Mouse (Mus musculus): Measurements from ENCODE around the gene Zfhx3. TPM values are rescaled to one million over a fixed set of nuclear protein-coding genes. Genes with fewer than 3 reads are reported as not detected.

Zfhx3 gene
- total and polyA plus RNA-seq, 3 experiments = 0.23 to 2.5 TPM; not detected in 1

- H3K4me3 ChIP-seq (ENCODE audit: control insufficient read depth in 1 of 2, insufficient read depth in 1 of 2, low read depth in 2 of 2, low read length in 2 of 2) = no peak overlapping the region
- no peak overlapping the region for H3K9ac ChIP-seq (ENCODE audit: control insufficient read depth, low read depth, low read length, poor library complexity, severe bottlenecking)
- H3K27me3 ChIP-seq (ENCODE audit: control insufficient read depth in 1 of 2, insufficient read depth in 2 of 2, low read length in 2 of 2) = no peaks in the 10 kb centered on the region
- no peak overlapping the region for H3K27ac ChIP-seq (ENCODE audit: control insufficient read depth, low read depth, low read length)
- H3K36me3 ChIP-seq (ENCODE audit: control insufficient read depth in 1 of 2, insufficient read depth in 2 of 2, low read length in 2 of 2) = no peaks in the 10 kb centered on the region
- TF ChIP-seq ETS1 (IDR thresholded peaks at IDR 0.05; ENCODE audit: low read depth, low read length) = no peak
- TF ChIP-seq CTCF (IDR thresholded peaks at IDR 0.05 in 2 of 3, conservative IDR thresholded peaks at IDR 0.05 in 1 of 3; ENCODE audit: control insufficient read depth in 1 of 3, insufficient read depth in 1 of 3, low read depth in 2 of 3, low read length in 3 of 3, poor library complexity in 1 of 3, severe bottlenecking in 1 of 3) = no peak
- no peak for TF ChIP-seq MYC (IDR thresholded peaks at IDR 0.05; ENCODE audit: low read depth, low read length)
- no peak for TF ChIP-seq ZMIZ1 (IDR thresholded peaks at IDR 0.05; ENCODE audit: low read depth, low read length)
- TF ChIP-seq BHLHE40 (IDR thresholded peaks at IDR 0.05; ENCODE audit: borderline replicate concordance, low read depth, low read length) = no peak
- no peak for DNase-seq (ENCODE audit: low read depth, low spot score)
- no peaks in the 10 kb centered on the region for H3K4me1 ChIP-seq (ENCODE audit: control insufficient read depth in 1 of 2, insufficient read depth in 2 of 2, low read length in 2 of 2)
- no peaks in the 10 kb centered on the region for H3K9me3 ChIP-seq (replicated peaks; ENCODE audit: insufficient read depth, low read length)
- H3K79me2 ChIP-seq (ENCODE audit: control insufficient read depth, insufficient read depth, low read length, poor library complexity) = no peaks in the 10 kb centered on the region
Measured at GRCm38 (mm10) chr8:108662766-108663165, 720.3 kb downstream of the Zfhx3 start.

GRCm38 (mm10) chr8:108671939-108672515 is 729.6 kb downstream of the Zfhx3 start:
- no peak overlapping the region for H3K9ac ChIP-seq (ENCODE audit: control insufficient read depth, low read depth, low read length, poor library complexity, severe bottlenecking)
- H3K4me3 ChIP-seq (ENCODE audit: control insufficient read depth in 1 of 2, insufficient read depth in 1 of 2, low read depth in 2 of 2, low read length in 2 of 2) = no peak overlapping the region
- no peaks in the 10 kb centered on the region for H3K27me3 ChIP-seq (ENCODE audit: control insufficient read depth in 1 of 2, insufficient read depth in 2 of 2, low read length in 2 of 2)
- H3K36me3 ChIP-seq (ENCODE audit: control insufficient read depth in 1 of 2, insufficient read depth in 2 of 2, low read length in 2 of 2) = no peaks in the 10 kb centered on the region
- H3K79me2 ChIP-seq (ENCODE audit: control insufficient read depth, insufficient read depth, low read length, poor library complexity) = no peaks in the 10 kb centered on the region
- DNase-seq (ENCODE audit: low read depth, low spot score) = no peak
- H3K27ac ChIP-seq (ENCODE audit: control insufficient read depth, low read depth, low read length) = no peak overlapping the region
- H3K4me1 ChIP-seq (ENCODE audit: control insufficient read depth in 1 of 2, insufficient read depth in 2 of 2, low read length in 2 of 2) = no peaks in the 10 kb centered on the region
- H3K9me3 ChIP-seq (replicated peaks; ENCODE audit: insufficient read depth, low read length) = no peaks in the 10 kb centered on the region
- TF ChIP-seq CHD2 (IDR thresholded peaks at IDR 0.05; ENCODE audit: low read length) = no peak
- no peak for TF ChIP-seq TBP (IDR thresholded peaks at IDR 0.05; ENCODE audit: low read depth, low read length)
- TF ChIP-seq ZKSCAN1 (IDR thresholded peaks at IDR 0.05; ENCODE audit: low read depth, low read length) = no peak
- no peak for TF ChIP-seq NRF1 (IDR thresholded peaks at IDR 0.05; ENCODE audit: insufficient read depth, low read depth, low read length, poor library complexity, severe bottlenecking)
- TF ChIP-seq ZNF384 (IDR thresholded peaks at IDR 0.05; ENCODE audit: low read depth, low read length) = no peak
- TF ChIP-seq TAL1 (IDR thresholded peaks at IDR 0.05; ENCODE audit: low read length) = no peak
- no peak for TF ChIP-seq TCF12 (IDR thresholded peaks at IDR 0.05; ENCODE audit: low read depth, low read length)
- TF ChIP-seq RCOR1 (IDR thresholded peaks at IDR 0.05; ENCODE audit: low read depth, low read length) = no peak
- no peak for TF ChIP-seq GATA1 (IDR thresholded peaks at IDR 0.05; ENCODE audit: low read depth, low read length)
- TF ChIP-seq USF2 (IDR thresholded peaks at IDR 0.05; ENCODE audit: borderline replicate concordance in 1 of 2, insufficient read depth in 1 of 2, low read depth in 1 of 2, low read length in 2 of 2) = no peak
- TF ChIP-seq ELF1 (IDR thresholded peaks at IDR 0.05; ENCODE audit: low read depth, low read length) = no peak
- no peak for TF ChIP-seq UBTF (IDR thresholded peaks at IDR 0.05; ENCODE audit: borderline replicate concordance, insufficient read depth, low read depth, low read length)

All from MEL (cell line).